Mouse (Mus musculus): Measurements from ENCODE around the gene 2010106E10Rik. TPM values are rescaled to one million over a fixed set of nuclear protein-coding genes. Genes with fewer than 3 reads are reported as not detected.

The 2010106E10Rik gene
- not detected for polyA plus RNA-seq (2015; fragmentation: Illumina TruSeq; extraction: RNeasy Lipid Tissue Mini Kit (QIAGEN cat#74804); ENCODE audit: insufficient read depth, low read depth, low replicate concordance)

GRCm38 (mm10) chrX:112494974-112495373 is at the start of gene 2010106E10Rik:
Gene 2010106E10Rik (plus strand): TSS chrX:112495274.

GRCm38 (mm10) chrX:112600511-112601305 is 105.6 kb downstream of the 2010106E10Rik start, which contains the start of gene Zfp711:
Gene Zfp711 (plus strand): TSS chrX:112600526.

Other genes with a start within 250 kb of the 2010106E10Rik start
- gene Apool, start 183.9 kb upstream of the 2010106E10Rik start, polyA plus RNA-seq (2015; fragmentation: Illumina TruSeq; extraction: RNeasy Lipid Tissue Mini Kit (QIAGEN cat#74804); ENCODE audit: insufficient read depth, low read depth, low replicate concordance), result 3.8 TPM
- gene Satl1, start 88.5 kb upstream of the 2010106E10Rik start, polyA plus RNA-seq (2015; fragmentation: Illumina TruSeq; extraction: RNeasy Lipid Tissue Mini Kit (QIAGEN cat#74804); ENCODE audit: insufficient read depth, low read depth, low replicate concordance), result not detected
- gene Zfp711, start 105.3 kb downstream of the 2010106E10Rik start, polyA plus RNA-seq (2015; fragmentation: Illumina TruSeq; extraction: RNeasy Lipid Tissue Mini Kit (QIAGEN cat#74804); ENCODE audit: insufficient read depth, low read depth, low replicate concordance), result 0.24 TPM
- not detected for gene Pof1b, start 203.4 kb downstream of the 2010106E10Rik start, polyA plus RNA-seq (2015; fragmentation: Illumina TruSeq; extraction: RNeasy Lipid Tissue Mini Kit (QIAGEN cat#74804); ENCODE audit: insufficient read depth, low read depth, low replicate concordance)

Data from pancreas, adult 10 weeks (tissue).